Mouse (Mus musculus) cerebellum, adult 2 months (tissue): ENCODE measurements around the gene Ywhaq. TPM values are rescaled to one million over a fixed set of nuclear protein-coding genes. Genes with fewer than 3 reads are reported as not detected.

ENCODE experiments used
- DNase-seq, 2 experiments: peaks; one replicate each; pipeline ENCODE4 v3.0.0; 2021
- H3K27ac ChIP-seq: fragments of 200-500 bp; 2 replicates; pipeline ENCODE4 v1.5.1; 2012; ENCODE audit warnings: low read length, control low read depth, inconsistent platforms; ENCODE audit not compliant: insufficient read depth
- H3K27me3 ChIP-seq: fragments of 200-500 bp; 2 replicates; pipeline ENCODE4 v1.6.1; 2012; ENCODE audit warnings: inconsistent platforms, mild to moderate bottlenecking, low read length, moderate library complexity; ENCODE audit not compliant: control insufficient read depth, insufficient read depth
- H3K4me1 ChIP-seq: fragments of 200-500 bp; 2 replicates; pipeline ENCODE4 v1.6.1; 2011; ENCODE audit warnings: low read length; ENCODE audit not compliant: control insufficient read depth, insufficient read depth
- H3K4me3 ChIP-seq: fragments of 200-500 bp; replicated peaks from 2 replicates; pipeline ENCODE3; 2011; ENCODE audit warnings: mild to moderate bottlenecking, low read depth, low read length, control low read depth; ENCODE audit not compliant: insufficient read depth
- CTCF ChIP-seq: fragments of 200-500 bp; IDR thresholded peaks from 2 replicates; pipeline ENCODE4 v1.5.1; 2011; ENCODE audit warnings: low read depth, mild to moderate bottlenecking, control low read depth, low read length, moderate library complexity, borderline replicate concordance; ENCODE audit not compliant: insufficient read depth
- POLR2A ChIP-seq: fragments of 200-500 bp; IDR thresholded peaks from 2 replicates; pipeline ENCODE4 v1.6.1; 2011; ENCODE audit warnings: low read length, control low read depth, borderline replicate concordance; ENCODE audit not compliant: insufficient read depth
- WGBS: fragments of 180-500 bp; shearing (Covaris S2); methylation state at CpG from one replicate; pipeline ENCODE4 v1.1.7; 2018; 5-methylcytosine and 5-hydroxymethylcytosine counted together
- polyA plus RNA-seq: library from polyadenylated mRNA; depleted of rRNA; stranded (reverse); fragments of >200 nt; gene quantifications from 2 replicates; pipeline ENCODE4 v1.2.3, GENCODE M21; 2012; rRNA removed

Ywhaq gene
- polyA plus RNA-seq, 1 experiment, result 426 TPM

DNA sequence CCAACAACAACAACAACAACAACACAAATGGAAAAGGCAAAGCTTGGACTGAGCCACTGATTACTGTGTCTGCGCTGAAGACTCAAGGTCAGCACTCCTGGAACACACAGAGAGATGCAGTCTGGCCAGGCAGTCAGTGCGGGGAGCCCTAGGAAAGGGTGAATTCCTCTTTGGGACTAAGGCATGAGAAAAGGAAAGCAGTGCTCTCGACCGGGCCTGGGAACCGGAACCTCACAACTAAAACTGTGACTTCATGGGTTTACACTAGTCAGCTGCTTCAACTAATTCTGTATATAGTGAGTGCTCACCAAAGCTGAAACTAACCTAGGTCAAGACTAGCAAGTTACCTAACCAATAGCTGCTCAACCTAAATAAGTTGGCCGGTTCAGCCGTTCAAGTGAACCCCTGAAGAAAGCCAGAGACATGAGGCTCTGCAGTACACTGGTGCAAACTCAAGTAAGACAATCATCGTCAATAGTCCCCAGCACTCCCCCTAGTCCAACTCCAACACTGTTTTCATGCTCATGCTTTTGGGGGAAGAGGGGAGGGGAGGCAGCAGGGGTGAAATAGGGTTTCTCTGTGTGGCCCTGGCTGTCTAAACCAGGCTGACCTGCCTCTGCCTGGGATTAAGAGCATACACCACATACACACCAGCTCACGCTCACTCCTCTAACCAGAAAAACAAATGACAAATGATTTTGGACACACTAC, 48.9 kb downstream of the Ywhaq start:
- no peak for TF ChIP-seq CTCF
- TF ChIP-seq POLR2A, result no peak
- Histone ChIP-seq H3K27me3 (no peaks in the 10 kb centered on the region), H3K4me3 (no peak overlapping the region), H3K4me1 (peaks cover 2% of the 10 kb centered on the region), H3K27ac (no peak overlapping the region)
- 94% methylated on average over 9 of the region's 9 CpGs for WGBS
- no peak for DNase-seq

DNA sequence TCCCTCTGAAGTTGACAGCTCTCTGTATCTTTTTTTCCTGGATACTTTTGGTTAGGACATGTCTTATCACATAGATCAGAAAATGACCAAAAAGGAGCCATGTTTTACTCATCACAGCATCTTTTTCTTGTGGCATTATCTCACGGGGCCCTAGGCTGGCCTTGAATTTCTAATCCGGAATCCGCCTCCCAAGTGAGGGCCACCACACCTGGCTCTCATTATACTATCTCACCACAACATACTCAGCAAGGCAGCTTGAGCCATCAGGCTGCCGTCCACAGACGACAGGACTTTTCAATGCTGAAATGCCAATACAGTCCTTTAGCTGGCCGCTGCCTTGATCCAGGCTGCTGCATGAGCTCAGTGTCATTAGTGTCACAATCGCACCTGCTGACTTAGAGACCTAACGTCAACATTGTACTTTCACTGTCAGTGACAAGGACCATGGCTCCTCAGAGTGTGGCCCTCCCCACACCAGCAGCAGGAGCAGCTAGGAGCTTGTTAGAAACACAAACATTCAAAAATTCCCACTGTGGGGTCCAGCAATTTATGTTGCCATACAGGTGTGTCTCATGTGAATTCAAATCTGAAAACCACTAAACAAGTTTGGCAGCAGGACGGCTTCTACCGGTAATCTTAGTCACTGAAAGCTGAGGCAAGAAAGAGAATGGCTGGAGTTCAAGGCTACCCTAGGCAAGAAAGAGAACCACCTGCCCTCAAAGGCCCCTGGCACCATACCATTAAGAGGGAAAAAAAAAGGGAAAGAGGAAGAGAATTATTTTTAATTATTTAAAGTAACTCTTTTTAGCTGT, 52.6 kb downstream of the Ywhaq start:
- TF ChIP-seq CTCF (no peak), POLR2A (no peak)
- H3K4me1 ChIP-seq, result peaks cover 2% of the 10 kb centered on the region; the same call in 1 of the 2 replicates
- H3K27me3 ChIP-seq, result no peaks in the 10 kb centered on the region
- WGBS, result 87% methylated on average over 10 of the region's 10 CpGs
- H3K4me3 ChIP-seq, result no peak overlapping the region
- no peak for DNase-seq
- H3K27ac ChIP-seq, result no peak overlapping the region

DNA sequence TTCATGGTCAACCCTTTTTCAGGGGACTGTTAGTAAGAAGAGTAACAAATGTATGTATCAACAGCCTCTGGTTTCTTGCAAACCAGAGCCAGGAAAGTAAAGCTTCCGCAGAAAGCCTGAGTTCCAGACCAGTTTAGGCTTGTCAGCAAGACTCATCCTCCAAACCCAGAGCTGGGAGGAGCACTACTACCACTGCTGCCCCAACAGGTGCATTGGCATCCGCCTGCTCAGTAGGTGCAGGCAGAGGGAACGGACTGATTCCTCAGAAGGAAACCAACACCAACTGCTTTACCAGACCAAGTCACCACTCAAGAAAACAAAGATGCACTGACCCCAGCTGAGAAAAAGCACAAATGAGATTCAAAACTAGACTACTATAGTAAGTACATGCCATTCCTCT, 54.2 kb downstream of the Ywhaq start:
- Histone ChIP-seq H3K27ac (no peak overlapping the region), H3K4me1 (peaks cover 2% of the 10 kb centered on the region; the same call in 1 of the 2 replicates), H3K27me3 (no peaks in the 10 kb centered on the region), H3K4me3 (no peak overlapping the region)
- 68% methylated on average over 3 of the region's 3 CpGs for WGBS
- TF ChIP-seq POLR2A, result no peak
- TF ChIP-seq CTCF, result no peak
- no peak for DNase-seq

DNA sequence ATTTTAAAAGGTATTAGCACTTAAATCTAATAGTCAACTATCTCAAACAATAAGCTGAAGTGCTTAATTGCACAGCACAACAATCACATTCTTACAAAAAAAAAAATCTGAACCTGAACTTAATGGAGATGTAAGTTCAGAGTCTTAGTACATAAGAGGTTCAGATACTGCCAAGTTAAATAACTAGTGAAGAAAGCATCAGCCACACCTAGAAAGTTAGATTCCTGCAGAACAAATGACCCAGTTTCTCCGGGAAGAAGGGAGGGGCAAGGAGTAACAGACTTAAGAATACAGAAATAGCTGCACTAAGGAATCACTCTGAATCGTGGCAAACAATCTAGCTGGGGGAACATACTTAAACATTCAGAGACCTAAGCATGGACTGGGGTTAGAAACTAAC, 54.8 kb downstream of the Ywhaq start:
- no peak for DNase-seq
- Histone ChIP-seq H3K27ac (no peak overlapping the region), H3K4me3 (no peak overlapping the region), H3K4me1 (peaks cover 2% of the 10 kb centered on the region; the same call in 1 of the 2 replicates), H3K27me3 (no peaks in the 10 kb centered on the region)
- WGBS, result 58% methylated on average over 2 of the region's 2 CpGs
- TF ChIP-seq POLR2A (no peak), CTCF (no peak)

DNA sequence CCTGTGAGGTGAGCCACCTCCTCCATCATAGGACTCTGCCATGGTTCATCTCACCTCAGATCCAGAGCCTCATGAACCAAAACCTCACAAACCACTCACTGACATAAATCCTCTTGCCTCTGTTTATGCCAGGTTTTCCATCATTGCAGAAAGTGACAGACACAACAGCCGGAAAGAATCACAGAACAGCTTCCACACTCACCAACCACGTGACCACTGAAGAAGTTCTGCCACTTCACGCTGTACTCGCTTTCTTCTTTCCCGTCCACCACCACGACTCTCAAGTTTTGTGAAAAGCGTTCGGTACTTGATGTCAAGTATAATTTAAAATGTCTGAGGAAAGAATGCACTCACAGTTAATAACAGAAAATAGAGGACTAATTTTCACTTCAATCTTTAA, 63.8 kb downstream of the Ywhaq start:
- no peak for DNase-seq
- H3K27me3 ChIP-seq, result no peaks in the 10 kb centered on the region
- no peak overlapping the region for H3K4me3 ChIP-seq
- no peaks in the 10 kb centered on the region for H3K4me1 ChIP-seq
- TF ChIP-seq POLR2A (no peak), CTCF (no peak)
- no peak overlapping the region for H3K27ac ChIP-seq
- 97% methylated on average over 8 of the region's 8 CpGs for WGBS

DNA sequence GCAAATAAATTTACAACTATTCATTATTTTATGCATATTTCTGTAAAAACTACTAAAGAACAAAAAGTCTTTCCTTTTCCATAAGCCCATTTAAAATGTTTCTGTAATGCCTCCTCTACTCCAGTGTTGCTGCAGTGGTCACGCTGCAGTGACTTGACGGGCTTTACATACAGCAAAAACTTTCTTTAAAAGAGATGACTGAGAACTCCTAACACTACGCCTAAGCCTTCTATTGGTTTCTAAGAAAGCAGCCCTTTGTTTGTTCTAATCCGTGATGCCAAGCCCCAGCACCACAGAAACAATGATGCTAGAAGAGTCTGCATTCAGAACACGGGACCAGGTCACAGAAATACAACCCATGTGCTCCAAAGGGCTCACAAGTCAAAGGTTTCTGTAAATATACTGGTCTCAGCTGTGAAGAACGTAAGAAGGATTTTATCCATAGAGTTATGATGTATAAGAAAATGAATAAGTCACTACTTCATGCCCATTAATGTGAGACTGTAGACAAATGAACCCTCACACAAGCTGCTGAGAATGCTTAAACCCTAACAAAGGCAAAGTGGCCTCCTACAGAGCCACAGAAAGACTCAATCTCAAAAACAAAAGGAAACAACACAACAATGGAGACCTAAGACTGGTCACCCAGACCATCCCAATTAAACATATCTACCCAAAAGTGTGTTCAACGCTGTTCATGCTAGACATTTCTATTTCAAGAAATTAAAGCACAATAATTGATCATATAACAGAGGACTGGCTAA, 67.1 kb downstream of the Ywhaq start:
- no peak for DNase-seq
- no peak overlapping the region for H3K4me3 ChIP-seq
- TF ChIP-seq POLR2A, result no peak
- no peak for TF ChIP-seq CTCF
- H3K27me3 ChIP-seq, result no peaks in the 10 kb centered on the region
- no peak overlapping the region for H3K27ac ChIP-seq
- 37% methylated on average over 7 of the region's 7 CpGs for WGBS
- H3K4me1 ChIP-seq, result no peaks in the 10 kb centered on the region

DNA sequence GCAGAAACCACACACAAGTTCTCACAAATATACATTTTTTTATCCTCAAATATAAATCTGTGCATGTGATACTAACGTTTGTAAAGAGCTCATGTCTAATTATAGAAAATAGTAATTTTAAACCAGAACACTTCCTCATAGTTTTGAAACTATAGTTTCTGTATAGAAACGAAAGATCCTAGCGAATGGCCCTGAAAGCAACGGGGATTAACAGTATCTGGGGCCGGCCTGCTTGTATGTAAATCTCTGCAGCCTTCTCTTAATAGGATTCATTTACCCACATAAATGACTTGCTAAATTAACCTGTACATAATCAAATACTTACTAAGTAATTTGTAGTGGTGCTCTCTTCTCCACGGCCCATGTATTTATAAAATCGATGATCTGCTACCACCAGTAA, 70.5 kb downstream of the Ywhaq start:
- no peak for DNase-seq
- H3K4me3 ChIP-seq, result no peak overlapping the region
- no peaks in the 10 kb centered on the region for H3K4me1 ChIP-seq
- TF ChIP-seq CTCF, result no peak
- TF ChIP-seq POLR2A, result no peak
- WGBS, result 92% methylated on average over 7 of the region's 7 CpGs
- H3K27ac ChIP-seq, result no peak overlapping the region
- H3K27me3 ChIP-seq, result no peaks in the 10 kb centered on the region

DNA sequence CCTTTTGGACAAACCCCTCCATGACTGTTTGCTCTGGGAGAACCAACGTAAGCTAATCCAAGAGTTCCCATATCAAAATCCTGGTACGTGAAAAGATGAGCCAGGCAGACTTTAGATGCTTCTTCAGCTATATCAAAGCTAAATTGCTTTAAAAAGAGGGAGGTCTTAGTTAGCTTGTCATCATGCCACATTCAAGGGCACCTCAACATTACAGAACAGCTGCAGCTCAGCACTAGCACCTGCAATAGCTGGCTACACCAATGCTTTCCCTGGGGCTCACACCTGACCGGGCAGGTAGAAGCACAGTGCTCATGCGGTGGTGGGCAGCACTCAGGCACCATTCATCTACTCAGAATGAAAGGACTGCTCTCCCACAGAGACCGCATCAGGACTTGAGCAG, 76.8 kb downstream of the Ywhaq start:
- DNase-seq, result no peak
- no peak for TF ChIP-seq CTCF
- H3K27ac ChIP-seq, result no peak overlapping the region
- H3K27me3 ChIP-seq, result no peaks in the 10 kb centered on the region
- H3K4me3 ChIP-seq, result no peak overlapping the region
- H3K4me1 ChIP-seq, result no peaks in the 10 kb centered on the region
- 94% methylated on average over 5 of the region's 5 CpGs for WGBS

Other genes starting within 250 kb of the Ywhaq start
- 71.4 and 76.3 TPM in 2 replicates for gene Cpsf3, start 132.2 kb downstream of the Ywhaq start, polyA plus RNA-seq
- 66.9 and 70.6 TPM in 2 replicates for gene Itgb1bp1, start 131.4 kb downstream of the Ywhaq start, polyA plus RNA-seq
- gene Iah1, start 101.2 kb downstream of the Ywhaq start, polyA plus RNA-seq, result 36.8 and 37.2 TPM in 2 replicates
- 19.0 and 19.4 TPM in 2 replicates for gene Adam17, start 44.0 kb downstream of the Ywhaq start, polyA plus RNA-seq